Mouse (Mus musculus) mammary gland, adult 2 months (tissue): Measurements from ENCODE around the gene Ubxn11. TPM values are rescaled to one million over a fixed set of nuclear protein-coding genes. Genes with fewer than 3 reads are reported as not detected.

ENCODE experiments used
- polyA plus RNA-seq: library from polyadenylated mRNA; depleted of rRNA; stranded (reverse); fragments of >200 nt; gene quantifications from 2 replicates; pipeline ENCODE4 v1.2.3, GENCODE M21; 2012; ENCODE audit warnings: low replicate concordance; rRNA removed

Gene Ubxn11
- polyA plus RNA-seq, result 30.5 and 32.8 TPM in 2 replicates

DNA sequence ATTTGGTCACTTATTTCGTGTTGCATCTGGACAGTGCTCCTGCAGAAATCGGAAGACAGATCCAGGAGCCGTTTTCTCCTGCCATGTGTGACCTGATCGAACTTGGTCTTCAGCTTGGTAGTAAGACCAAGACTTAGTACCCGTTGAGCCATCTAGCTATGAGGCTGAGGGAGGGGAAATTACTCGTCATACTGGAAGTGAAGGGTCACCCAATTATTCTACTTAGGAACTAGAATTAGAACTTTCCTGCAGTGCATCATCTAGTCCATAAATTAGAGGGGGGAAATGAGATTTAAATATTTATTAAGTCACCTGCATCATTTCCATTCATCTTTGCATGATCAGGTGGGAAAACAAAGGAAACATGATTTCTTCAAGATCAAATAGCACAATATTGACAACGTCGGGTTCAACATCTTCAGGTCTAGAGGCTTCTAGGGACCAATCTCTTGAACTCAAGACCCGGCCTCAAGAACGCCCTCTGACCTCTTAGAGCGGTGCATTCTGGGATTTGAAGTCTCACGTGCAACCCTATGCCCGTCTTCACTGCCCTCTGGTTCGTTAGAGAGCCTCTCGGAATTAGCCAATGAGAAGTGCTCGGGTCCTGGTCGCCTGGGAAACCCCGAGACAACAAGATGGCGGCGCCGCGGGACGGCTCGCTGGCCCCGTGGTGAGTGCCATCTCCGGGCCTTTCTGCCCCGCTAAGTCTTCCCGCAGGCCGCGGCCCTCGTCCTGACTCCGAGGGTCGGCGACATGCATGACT is at the start of gene Ubxn11:
Ubxn11 (plus strand) TSS at position 592 of the 763 bp plus-strand sequence.

DNA sequence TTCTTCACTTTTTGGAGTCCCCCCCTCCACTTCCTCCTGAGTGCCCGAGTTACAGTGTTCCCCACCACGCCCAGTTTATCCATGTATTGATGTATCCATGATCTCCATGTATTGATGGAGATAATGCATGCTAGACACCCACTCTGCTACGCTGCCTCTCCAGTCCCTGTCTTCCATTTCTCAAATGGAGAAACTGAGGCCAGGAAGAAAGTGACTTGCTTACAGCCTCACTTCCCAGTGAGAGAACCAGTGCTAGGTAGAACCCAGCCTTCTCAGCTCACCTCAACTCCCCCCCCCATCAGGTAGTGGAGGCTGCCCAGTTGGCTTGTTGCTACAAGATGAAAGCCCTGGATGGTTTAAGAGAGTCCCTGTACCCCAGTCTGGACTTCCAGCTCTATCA is 48.8 kb upstream of the Ubxn11 start, which contains the start of gene Zfp683:
Zfp683 (plus strand) TSS at position 301 of the 400 bp plus-strand sequence.

DNA sequence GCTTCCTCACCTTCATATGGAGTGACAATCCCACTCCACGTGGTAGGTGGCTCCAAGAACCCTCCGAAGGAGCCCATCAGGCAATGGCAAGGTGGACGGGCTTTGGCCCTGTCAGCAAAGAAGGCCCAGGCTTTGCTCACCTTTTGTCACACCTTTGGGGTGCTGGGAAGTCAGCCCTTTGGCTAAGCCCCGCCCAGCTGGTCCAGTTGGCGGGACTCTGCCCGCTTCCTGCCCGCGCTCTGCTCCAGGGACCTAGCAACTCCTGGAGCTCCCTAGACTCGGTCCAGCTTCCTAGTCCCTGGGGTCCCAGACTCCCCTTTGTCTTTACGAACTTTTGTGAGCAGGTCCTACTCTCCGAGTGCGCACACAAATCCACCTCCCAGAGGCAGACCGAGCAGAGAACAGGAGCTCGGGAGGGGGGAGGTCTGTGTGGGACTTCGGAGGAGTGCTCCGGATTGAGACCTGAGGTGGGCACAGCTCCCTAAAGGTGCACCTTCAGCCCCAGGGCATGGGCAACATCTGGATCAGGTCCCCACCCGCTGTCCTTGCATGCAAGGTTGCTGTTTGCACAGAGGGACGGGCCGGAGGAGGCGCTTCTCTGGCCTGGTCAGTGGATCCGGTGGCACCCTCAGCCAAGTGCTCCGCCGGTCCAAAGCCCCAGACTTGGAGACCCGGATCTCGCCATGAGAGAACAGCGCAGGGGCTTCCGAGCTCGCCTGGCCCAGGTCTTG is 42.1 kb upstream of the Ubxn11 start, which contains the start of gene Crybg2:
Crybg2 (plus strand) TSS at position 681 of the 731 bp plus-strand sequence.

GRCm38 (mm10) chr4:134094923-134095547 is 7.3 kb upstream of the Ubxn11 start, which contains the start of gene Cd52:
Gene Cd52, minus strand, starts transcription at chr4:134095082.

GRCm38 (mm10) chr4:134128221-134128982 is 26.0 kb downstream of the Ubxn11 start, which contains the start of gene Sh3bgrl3:
Gene Sh3bgrl3, minus strand, starts transcription at chr4:134128789.

Other genes with a start within 250 kb of the Ubxn11 start
- 44.2 and 71.3 TPM in 2 replicates for gene Rps6ka1, start 214.8 kb upstream of the Ubxn11 start, polyA plus RNA-seq
- 11.2 and 15.6 TPM in 2 replicates for gene Hmgn2, start 133.9 kb upstream of the Ubxn11 start, polyA plus RNA-seq
- gene Dhdds, start 101.7 kb upstream of the Ubxn11 start, polyA plus RNA-seq, result 17.6 and 31.0 TPM in 2 replicates
- 0.16 TPM in 1 of 2 replicates, not detected in the other for gene Lin28a, start 83.7 kb upstream of the Ubxn11 start, polyA plus RNA-seq
- gene Zfp683, start 48.7 kb upstream of the Ubxn11 start, polyA plus RNA-seq, result 1.7 and 2.3 TPM in 2 replicates
- gene Crybg2, start 41.8 kb upstream of the Ubxn11 start, polyA plus RNA-seq, result 2.9 and 4.5 TPM in 2 replicates
- 217 and 235 TPM in 2 replicates for gene Cd52, start 7.5 kb upstream of the Ubxn11 start, polyA plus RNA-seq
- 571 and 1,183 TPM in 2 replicates for gene Sh3bgrl3, start 26.2 kb downstream of the Ubxn11 start, polyA plus RNA-seq
- gene Cep85, start 84.5 kb downstream of the Ubxn11 start, polyA plus RNA-seq, result 24.3 and 43.9 TPM in 2 replicates
- not detected in 2 replicates for gene Gm7534, start 100.4 kb downstream of the Ubxn11 start, polyA plus RNA-seq
- 0.11 and 0.62 TPM in 2 replicates for gene Catsper4, start 124.8 kb downstream of the Ubxn11 start, polyA plus RNA-seq
- gene Cnksr1, start 135.8 kb downstream of the Ubxn11 start, polyA plus RNA-seq, result 5.7 and 9.0 TPM in 2 replicates
- not detected in 2 replicates for gene E130218I03Rik, start 141.1 kb downstream of the Ubxn11 start, polyA plus RNA-seq
- 6.0 and 12.0 TPM in 2 replicates for gene Zfp593, start 143.0 kb downstream of the Ubxn11 start, polyA plus RNA-seq
- 0.25 TPM in 1 of 2 replicates, not detected in the other for gene Gm30191, start 144.4 kb downstream of the Ubxn11 start, polyA plus RNA-seq
- 21.1 and 54.8 TPM in 2 replicates for gene Grrp1, start 151.5 kb downstream of the Ubxn11 start, polyA plus RNA-seq
- 2.0 and 6.4 TPM in 2 replicates for gene Pdik1l, start 185.3 kb downstream of the Ubxn11 start, polyA plus RNA-seq
- 0.13 and 27.2 TPM in 2 replicates for gene Trim63, start 212.6 kb downstream of the Ubxn11 start, polyA plus RNA-seq
- 0.26 and 0.50 TPM in 2 replicates for gene Slc30a2, start 240.6 kb downstream of the Ubxn11 start, polyA plus RNA-seq